22 mouse cellular contexts compared by ENCODE assay signal in the genomic region with DNA sequence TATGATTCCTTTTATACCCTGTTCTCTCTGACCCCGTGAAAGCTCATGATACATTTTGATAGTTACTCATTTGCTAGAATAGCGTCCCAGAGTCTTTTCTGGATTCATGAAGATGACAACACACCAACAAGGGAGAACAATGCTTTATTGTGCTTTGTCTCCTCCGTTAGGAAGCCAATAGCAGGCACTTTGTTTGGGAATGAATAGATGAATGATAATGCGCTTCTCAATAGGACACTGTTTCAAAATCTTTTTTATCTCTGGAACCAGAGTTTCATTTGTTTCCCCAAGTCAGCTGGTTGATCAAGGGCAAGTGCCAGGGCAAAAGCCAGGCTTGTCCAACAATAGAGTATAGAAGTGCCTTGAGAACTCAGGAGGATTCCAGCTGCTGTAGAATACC.
A peak's percentile ranks its signal among the peaks of the same experiment; 100 is the strongest.
DNase-seq lines count a peak whose midpoint lies in the region; ATAC-seq and TF ChIP-seq lines count a peak whose summit lies in the region.
"Had no signal": no experiment of that assay in that cellular context is flagged by ENCODE, and none has a peak within 500 bp of the region (broad histone marks: within the 10 kb centered on the region; RNA-seq: fewer than 3 reads in every experiment).

No protein-coding gene starts in this region.

- ATAC-seq in frontal cortex, adult (ENCODE audit: low TSS enrichment), result peak; percentile 34; the same call in 1 of the 2 replicates
- ATAC-seq: forebrain, embryonic 16.5 days; intestine, embryonic 15.5 days; midbrain, embryonic 15.5 days; Patski had no signal

- no peak for TF ChIP-seq POLR2A in olfactory bulb, adult 2 months (IDR thresholded peaks at IDR 0.05; ENCODE audit: insufficient read depth, low read depth, low read length)

- H3K4me3 ChIP-seq in olfactory bulb, adult 2 months (ENCODE audit: insufficient read depth, low read depth, low read length), result no peak overlapping the region
- H3K4me3 ChIP-seq: forebrain, embryonic 10.5 days; hindbrain, embryonic 15.5 days; intestine, embryonic 15.5 days; limb, embryonic 10.5 days; midbrain, embryonic 15.5 days; myocyte had no signal

- 61% methylated on average over 4 of the region's 4 CpGs for WGBS in olfactory bulb, adult 2 months

- DNase-seq in frontal cortex, postnatal 25 days (ENCODE audit: low spot score in 2 of 2), result no peak
- DNase-seq in layer of hippocampus, adult 9-10 months (ENCODE audit: low spot score), result peak; percentile 31
- DNase-seq in layer of hippocampus, postnatal 14 days (ENCODE audit: low spot score in 2 of 2), result no peak
- peak; percentile 50 for DNase-seq in Muller cell, postnatal 12 days (ENCODE audit: inconsistent ontology term)
- no peak for DNase-seq in thymus, postnatal 14 days
- DNase-seq: gastrocnemius, postnatal 25 days; kidney, adult 8-10 months; kidney, postnatal 10 days; liver; lung, postnatal 4 days; thymus, postnatal 25 days had no signal

- H3K4me1 ChIP-seq in olfactory bulb, adult 2 months (ENCODE audit: control insufficient read depth, insufficient read depth, low read length), result no peaks in the 10 kb centered on the region
- H3K4me1 ChIP-seq: forebrain, embryonic 10.5 days; hindbrain, embryonic 15.5 days; intestine, embryonic 15.5 days; limb, embryonic 10.5 days; midbrain, embryonic 15.5 days had no signal

- TF ChIP-seq CTCF in olfactory bulb, adult 2 months (IDR thresholded peaks at IDR 0.05; ENCODE audit: insufficient read depth, low read depth, low read length), result no peak

- H3K27ac ChIP-seq in olfactory bulb, adult 2 months (ENCODE audit: insufficient read depth, low read depth, low read length), result peak overlapping the region; percentile 66; the same call in 1 of the 2 replicates
- H3K27ac ChIP-seq: forebrain, embryonic 10.5 days; hindbrain, embryonic 15.5 days; intestine, embryonic 15.5 days; limb, embryonic 10.5 days; midbrain, embryonic 15.5 days; stomach, postnatal 0 days had no signal

Comparison
In these comparisons a context has a peak if more than half of its experiments do, and no peak if none do; other contexts are left out.
1. DNase-seq: peak in layer of hippocampus, adult 9-10 months (single experiment) and Muller cell, postnatal 12 days (single experiment); none in frontal cortex, postnatal 25 days (0 of 2), layer of hippocampus, postnatal 14 days (0 of 2) and thymus, postnatal 14 days (single experiment).